Mouse (Mus musculus) mature B cell (primary cell): Measurements from ENCODE around the gene Chchd4.

ENCODE experiments used
- in situ Hi-C: fragments of 300-500 bp; cut with MboI; formaldehyde crosslinking; loops from 2 replicates; pipeline ENCODE4 v1.14.3; 2019

Gene Chchd4

GRCm38 (mm10) chr6:91474441-91475190, 1.3 kb upstream of the Chchd4 start:
- in situ Hi-C loops, result loop anchor here (5.0 kb wide), 1 partner anchor 43 kb away; the partner anchor contains the start of genes Lsm3 and Xpc

GRCm38 (mm10) chr6:91473805-91474440, 577 bp upstream of the Chchd4 start:
- in situ Hi-C loops, result loop anchor here (5.0 kb wide), 1 partner anchor 43 kb away; the partner anchor contains the start of genes Lsm3 and Xpc

- in situ Hi-C loops, result loop anchor here (5.0 kb wide), 1 partner anchor 45 kb away; the partner anchor contains the start of genes Lsm3 and Xpc
Measured at GRCm38 (mm10) chr6:91472319-91472718, 1.0 kb downstream of the Chchd4 start.

DNA sequence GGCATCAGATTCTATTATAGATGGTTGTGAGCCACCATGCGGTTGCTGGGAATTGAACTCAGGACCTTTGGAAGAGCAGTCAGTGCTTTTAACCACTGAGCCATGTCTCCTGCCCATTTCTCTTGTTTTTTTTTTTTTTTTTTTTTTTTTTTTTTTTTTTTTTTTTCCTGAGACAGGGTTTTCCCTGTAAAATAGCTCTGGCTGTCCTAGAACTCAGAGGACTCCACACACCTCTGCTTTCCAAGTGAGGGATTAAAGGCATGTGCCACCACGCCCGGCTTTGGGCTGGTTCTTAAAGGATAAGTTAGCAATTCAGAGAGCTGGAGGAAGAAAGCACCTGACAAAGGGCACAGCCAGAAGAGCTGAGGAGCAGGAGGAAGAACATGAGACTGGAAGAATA, 1.9 kb downstream of the Chchd4 start:
- in situ Hi-C loops, result loop anchor here (5.0 kb wide), 1 partner anchor 46 kb away; the partner anchor contains the start of genes Lsm3 and Xpc

- in situ Hi-C loops, result loop anchor here (5.0 kb wide), 1 partner anchor 47 kb away; the partner anchor contains the start of genes Lsm3 and Xpc
Measured at GRCm38 (mm10) chr6:91470712-91471111, 2.6 kb downstream of the Chchd4 start.

- in situ Hi-C loops, result no loop called here
Measured at GRCm38 (mm10) chr6:91467106-91467505, 6.2 kb downstream of the Chchd4 start.

GRCm38 (mm10) chr6:91465756-91466155, 7.6 kb downstream of the Chchd4 start:
- in situ Hi-C loops, result no loop called here

- in situ Hi-C loops, result no loop called here
Measured at GRCm38 (mm10) chr6:91459471-91459870, 13.9 kb downstream of the Chchd4 start.

DNA sequence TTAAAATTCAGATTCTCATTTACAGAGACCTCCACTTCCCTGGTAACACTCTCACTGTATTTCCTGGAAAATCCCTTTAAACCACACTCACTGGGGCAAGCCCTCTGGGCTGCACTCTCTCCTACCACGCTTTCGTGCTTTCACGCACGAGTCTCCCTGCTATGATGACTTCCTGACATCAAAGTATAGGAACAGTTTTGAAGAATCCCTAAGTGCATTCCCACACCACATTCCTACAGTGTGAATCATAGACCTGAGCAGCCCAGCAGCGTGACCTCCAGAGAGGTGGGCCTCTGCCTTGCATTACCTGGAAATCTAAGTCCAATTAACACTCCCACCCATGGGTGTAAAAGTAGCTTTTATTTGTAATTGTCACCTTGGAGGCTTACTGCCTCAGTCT, 18.8 kb downstream of the Chchd4 start:
- in situ Hi-C loops, result no loop called here

DNA sequence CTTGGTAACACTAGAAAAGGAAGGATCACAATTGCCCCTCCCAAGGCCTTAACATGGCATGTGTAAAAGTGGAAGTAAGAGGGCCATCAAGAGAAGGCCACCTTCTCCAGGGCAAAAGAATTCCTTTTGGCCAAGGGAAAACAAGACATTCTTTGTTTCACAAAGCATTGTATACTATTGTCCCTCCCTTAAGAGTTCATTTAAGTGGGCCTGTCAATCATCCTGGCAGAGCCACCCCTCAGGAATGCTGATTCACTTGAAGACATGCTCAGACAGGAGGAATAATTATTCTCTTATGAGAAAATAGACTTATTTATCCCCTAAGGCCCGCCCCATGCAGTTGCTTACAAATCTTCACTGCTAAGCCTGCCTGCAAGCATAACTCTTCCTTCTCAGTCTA, 21.3 kb downstream of the Chchd4 start:
- in situ Hi-C loops, result no loop called here

GRCm38 (mm10) chr6:91449472-91450225, 23.7 kb downstream of the Chchd4 start:
- in situ Hi-C loops, result no loop called here

- in situ Hi-C loops, result no loop called here
Measured at GRCm38 (mm10) chr6:91445316-91445715, 28.0 kb downstream of the Chchd4 start.

DNA sequence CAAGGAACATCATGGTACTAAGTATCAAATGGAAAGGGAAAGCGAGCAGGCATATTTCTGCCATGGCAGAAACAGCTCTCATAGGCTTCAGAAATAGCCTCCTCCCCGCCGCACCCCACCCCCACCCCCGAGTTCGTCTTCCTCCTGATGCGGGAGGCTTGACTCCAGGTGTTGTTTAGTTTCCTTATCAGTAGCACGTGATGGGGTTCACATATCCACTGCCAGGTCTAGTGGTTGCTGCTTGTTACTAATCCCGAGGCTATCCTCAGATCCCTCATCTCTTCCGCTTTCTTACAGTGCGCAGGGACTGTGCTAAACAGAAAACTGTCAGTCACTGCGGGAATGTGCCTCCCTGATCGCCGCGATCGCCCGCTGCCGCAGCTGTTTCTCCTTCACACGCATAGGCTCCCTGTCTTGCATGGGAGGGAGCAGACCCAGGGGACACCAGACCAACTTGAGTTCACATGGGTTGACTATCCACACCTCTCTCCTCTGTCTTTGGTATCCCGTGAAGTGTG, 32.1 kb downstream of the Chchd4 start:
- in situ Hi-C loops, result no loop called here

DNA sequence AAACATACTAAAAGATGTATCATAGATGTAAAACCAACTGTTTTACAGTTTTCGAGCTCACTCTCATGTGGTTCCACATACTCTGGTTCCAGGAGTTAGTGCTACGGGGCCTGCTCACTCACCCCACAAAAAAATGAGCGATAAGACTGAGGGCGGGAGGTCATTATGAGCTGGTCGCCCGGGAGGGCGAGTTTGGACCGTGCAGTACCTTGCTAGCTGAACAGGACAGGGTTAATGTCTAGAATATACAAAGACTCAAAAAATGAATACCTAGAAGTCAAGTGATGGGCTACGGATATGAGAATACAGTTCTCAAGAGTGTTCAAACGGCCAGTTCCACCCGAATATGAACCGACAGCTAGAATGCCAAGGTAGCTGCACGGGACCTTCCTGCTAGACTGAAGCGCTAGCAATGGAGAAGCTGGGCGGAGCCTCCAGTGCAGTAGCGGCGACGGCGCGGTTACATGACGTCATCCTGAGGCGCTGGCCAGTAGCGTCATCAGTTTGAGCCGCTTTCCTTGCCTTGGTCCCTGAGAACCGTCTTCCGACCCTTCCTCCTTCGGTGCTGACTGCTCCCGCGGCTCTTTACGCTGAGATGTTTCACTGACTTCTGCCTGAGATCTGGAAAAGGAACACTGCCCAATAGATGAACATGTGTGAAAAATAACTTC, 32.7 kb downstream of the Chchd4 start:
- in situ Hi-C loops, result no loop called here

DNA sequence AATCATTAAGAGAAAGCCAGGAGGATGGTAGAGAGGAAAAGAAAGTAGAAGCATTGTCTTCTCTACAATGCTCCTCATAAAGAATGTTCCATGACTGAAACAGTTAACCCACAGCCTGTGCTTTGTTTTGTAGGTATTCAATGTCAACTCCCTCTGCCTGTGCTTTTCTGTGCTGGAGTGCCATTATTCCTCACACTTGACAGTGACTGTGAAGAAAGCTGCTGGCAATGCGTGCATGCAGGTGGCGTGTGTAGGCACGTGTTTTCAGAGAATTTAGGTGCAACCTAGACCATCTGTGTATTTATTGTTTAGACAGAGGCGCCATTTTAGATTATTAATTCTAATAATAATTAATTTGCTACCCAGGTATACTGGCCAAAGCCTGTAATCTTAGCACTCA, 49.2 kb downstream of the Chchd4 start:
- in situ Hi-C loops, result no loop called here

- in situ Hi-C loops, result no loop called here
Measured at GRCm38 (mm10) chr6:91421629-91422028, 51.7 kb downstream of the Chchd4 start.

- in situ Hi-C loops, result no loop called here
Measured at GRCm38 (mm10) chr6:91417291-91417845, 56.0 kb downstream of the Chchd4 start.

DNA sequence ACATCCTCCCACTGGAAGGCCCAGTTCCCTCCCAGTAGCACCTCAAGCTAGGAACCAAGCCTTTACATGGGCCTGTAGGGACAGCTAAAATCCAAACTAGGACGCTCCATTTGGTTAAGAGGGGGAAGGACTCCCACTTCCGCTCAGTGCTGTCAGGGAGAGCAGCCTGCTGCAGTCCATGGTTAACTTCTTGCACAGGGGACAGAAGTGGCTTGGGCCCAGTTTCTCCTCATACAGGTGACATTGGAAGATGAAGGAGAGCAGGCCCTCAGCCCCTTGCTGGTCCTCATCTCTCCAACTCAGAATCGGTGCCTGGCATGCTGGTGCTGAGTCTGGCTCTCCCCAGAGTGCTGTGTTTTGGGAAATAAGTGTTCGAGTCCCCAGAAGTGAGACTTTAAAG, 57.2 kb downstream of the Chchd4 start:
- in situ Hi-C loops, result no loop called here

DNA sequence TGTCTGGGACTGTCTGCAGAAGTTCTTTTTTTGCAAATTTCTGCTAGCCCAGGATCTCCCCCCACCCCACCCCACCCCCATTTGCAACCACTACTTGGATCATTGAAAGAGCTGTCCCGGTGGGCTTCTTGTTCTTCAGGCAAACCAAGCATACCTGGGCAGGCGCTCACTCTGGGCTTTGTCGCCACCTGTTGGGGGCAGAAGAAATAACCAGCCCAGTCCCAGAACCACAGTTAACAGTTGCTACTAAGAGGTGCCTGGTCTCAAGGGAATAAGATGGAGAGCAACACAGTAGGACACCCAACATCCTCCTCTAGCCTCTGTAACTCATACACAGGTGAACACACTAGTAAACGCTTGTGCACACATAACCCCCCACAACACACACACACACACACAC, 58.5 kb downstream of the Chchd4 start:
- in situ Hi-C loops, result no loop called here
